Mouse (Mus musculus) neural tube, embryonic 10.5 days (tissue): Measurements from ENCODE around the gene Ppfia4.

Source experiments
- DNase-seq: peaks from one replicate; pipeline ENCODE4 v3.0.0-alpha.2; 2017; ENCODE audit warnings: low spot score; ENCODE audit errors: extremely low spot score

Ppfia4 gene

GRCm38 (mm10) chr1:134332770-134333271, at the start of gene Ppfia4:
Gene Ppfia4 (minus strand): TSS chr1:134332928.
- DNase-seq: no peak

GRCm38 (mm10) chr1:134381795-134382625, 49.3 kb upstream of the Ppfia4 start:
- DNase-seq: peak; percentile 31

- DNase-seq: no peak
These were observed 48.3 kb upstream of the Ppfia4 start for GRCm38 (mm10) chr1:134381051-134381450.

- no peak for DNase-seq
These were observed 41.4 kb upstream of the Ppfia4 start for GRCm38 (mm10) chr1:134374124-134374523.

- DNase-seq: no peak
These were observed 36.1 kb upstream of the Ppfia4 start for GRCm38 (mm10) chr1:134368777-134369337.

GRCm38 (mm10) chr1:134365491-134365890, 32.8 kb upstream of the Ppfia4 start:
- DNase-seq: no peak

- no peak for DNase-seq
These were observed 30.5 kb upstream of the Ppfia4 start for GRCm38 (mm10) chr1:134363194-134363593.

GRCm38 (mm10) chr1:134361857-134362212, 29.1 kb upstream of the Ppfia4 start, which contains the start of gene Tmem183a:
Gene Tmem183a (minus strand): TSS chr1:134361979.
- DNase-seq: peak; percentile 96

GRCm38 (mm10) chr1:134361195-134361856, 28.6 kb upstream of the Ppfia4 start:
- no peak for DNase-seq

- no peak for DNase-seq
These were observed 27.9 kb upstream of the Ppfia4 start for GRCm38 (mm10) chr1:134360656-134361055.

GRCm38 (mm10) chr1:134357461-134357860, 24.7 kb upstream of the Ppfia4 start:
- DNase-seq: no peak

- no peak for DNase-seq
These were observed 20.6 kb upstream of the Ppfia4 start for GRCm38 (mm10) chr1:134353326-134353725.

- DNase-seq: no peak
These were observed 15.1 kb upstream of the Ppfia4 start for GRCm38 (mm10) chr1:134347791-134348190.

- no peak for DNase-seq
These were observed 12.3 kb upstream of the Ppfia4 start for GRCm38 (mm10) chr1:134345075-134345474.

GRCm38 (mm10) chr1:134344005-134344950, 11.6 kb upstream of the Ppfia4 start:
- DNase-seq: peak; percentile 92

- no peak for DNase-seq
These were observed 10.8 kb upstream of the Ppfia4 start for GRCm38 (mm10) chr1:134343567-134343966.

- no peak for DNase-seq
These were observed 10.1 kb upstream of the Ppfia4 start for GRCm38 (mm10) chr1:134342781-134343310.

- DNase-seq: no peak
These were observed 9.5 kb upstream of the Ppfia4 start for GRCm38 (mm10) chr1:134342278-134342664.

- no peak for DNase-seq
These were observed 9.0 kb upstream of the Ppfia4 start for GRCm38 (mm10) chr1:134341641-134342277.
